Mouse (Mus musculus): ENCODE results near the gene Gm21969.

DNA sequence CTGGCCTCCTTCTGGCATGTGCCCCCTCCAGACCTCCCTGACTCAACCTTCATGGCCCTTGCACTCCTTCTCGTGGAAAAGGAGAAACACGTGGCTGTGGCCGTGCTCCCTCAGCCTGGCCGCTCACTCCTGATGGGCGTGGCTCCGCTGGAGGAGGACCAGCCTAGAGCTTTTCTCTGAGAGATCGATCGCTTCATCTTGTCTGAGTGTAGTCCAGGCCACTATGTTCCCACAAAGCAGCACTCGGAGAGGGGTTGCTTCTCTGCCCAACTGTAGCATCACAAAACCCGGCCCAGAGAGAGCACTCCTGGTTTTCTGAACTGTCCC is 29.2 kb downstream of the Gm21969 start:
- TF ChIP-seq CTCF (conservative IDR thresholded peaks at IDR 0.05; ENCODE audit: low read length) (no peak), POU5F1 (IDR thresholded peaks at IDR 0.05; ENCODE audit: borderline replicate concordance, low read length) (no peak), NANOG (IDR thresholded peaks at IDR 0.05; ENCODE audit: borderline replicate concordance, low read length) (no peak)

Data from E14TG2a.4 (cell line).